Mouse (Mus musculus) erythroblast, embryonic 14.5 days (primary cell): Measurements from ENCODE around the gene Pax6.

Experiments used
- GATA1 ChIP-seq: IDR thresholded peaks from 2 replicates; pipeline ENCODE4 v1.6.1; 2012; ENCODE audit warnings: low read length, inconsistent platforms, mixed read lengths
- TAL1 ChIP-seq: IDR thresholded peaks from 3 replicates; pipeline ENCODE4 v1.6.1; 2012; ENCODE audit warnings: low read length, inconsistent platforms, mixed read lengths

GRCm38 (mm10) chr2:105689304-105689770 lies 20.6 kb downstream of the Pax6 start:
- TF ChIP-seq GATA1 (no peak), TAL1 (no peak)
